Mouse (Mus musculus): ENCODE data around the gene 1700049E17Rik1. TPM values are rescaled to one million over a fixed set of nuclear protein-coding genes. Genes with fewer than 3 reads are reported as not detected.
"Not testable (repeated sequence)": the region's sequence is repeated elsewhere in the genome, so short reads cannot be mapped to it uniquely, and the experiment has no call there.

Gene 1700049E17Rik1
- not detected in 2 replicates for polyA plus RNA-seq (2015; fragmentation: Nextera tagmentation; extraction: Ambion mirVana)

- H3K9ac ChIP-seq (ENCODE audit: low read length); H3K36me3 ChIP-seq (ENCODE audit: control insufficient read depth, insufficient read depth, low read length); ATAC-seq (ENCODE audit: low FRiP score, low TSS enrichment); H3K27ac ChIP-seq (replicated peaks); H3K4me2 ChIP-seq (replicated peaks; ENCODE audit: low read depth); H3K4me1 ChIP-seq (replicated peaks; ENCODE audit: control insufficient read depth, insufficient read depth); H3K4me3 ChIP-seq (ENCODE audit: low read depth, low read length); H3K27me3 ChIP-seq (ENCODE audit: control insufficient read depth, insufficient read depth, low read length); H3K9me3 ChIP-seq (ENCODE audit: control insufficient read depth, low read length); DNase-seq (ENCODE audit: low spot score): not testable (repeated sequence)
- no CpG with 5 or more reads among the region's 1 CpGs for WGBS
Observed at GRCm38 (mm10) chr14:41924649-41925048, at the start of gene 1700049E17Rik1. Gene 1700049E17Rik1 (plus strand): TSS chr14:41924949.

- ATAC-seq (ENCODE audit: low FRiP score, low TSS enrichment); H3K9me3 ChIP-seq (ENCODE audit: control insufficient read depth, low read length); H3K27ac ChIP-seq (replicated peaks); H3K9ac ChIP-seq (ENCODE audit: low read length); H3K36me3 ChIP-seq (ENCODE audit: control insufficient read depth, insufficient read depth, low read length); H3K4me1 ChIP-seq (replicated peaks; ENCODE audit: control insufficient read depth, insufficient read depth); DNase-seq (ENCODE audit: low spot score); H3K4me3 ChIP-seq (ENCODE audit: low read depth, low read length); H3K4me2 ChIP-seq (replicated peaks; ENCODE audit: low read depth); H3K27me3 ChIP-seq (ENCODE audit: control insufficient read depth, insufficient read depth, low read length): not testable (repeated sequence)
- WGBS, result no CpG with 5 or more reads among the region's 2 CpGs
Observed at GRCm38 (mm10) chr14:41907190-41907589, 17.6 kb upstream of the 1700049E17Rik1 start, which contains the start of gene Gm7980. Gene Gm7980 (minus strand): TSS chr14:41907290.

GRCm38 (mm10) chr14:41943695-41944094 lies 18.9 kb downstream of the 1700049E17Rik1 start, which contains the start of gene 1700024B05Rik:
Gene 1700024B05Rik (plus strand): TSS chr14:41943995.
- not testable (repeated sequence) for H3K27me3 ChIP-seq (ENCODE audit: control insufficient read depth, insufficient read depth, low read length); H3K4me1 ChIP-seq (replicated peaks; ENCODE audit: control insufficient read depth, insufficient read depth); H3K9ac ChIP-seq (ENCODE audit: low read length); H3K27ac ChIP-seq (replicated peaks); DNase-seq (ENCODE audit: low spot score); H3K36me3 ChIP-seq (ENCODE audit: control insufficient read depth, insufficient read depth, low read length); H3K4me3 ChIP-seq (ENCODE audit: low read depth, low read length); ATAC-seq (ENCODE audit: low FRiP score, low TSS enrichment); H3K9me3 ChIP-seq (ENCODE audit: control insufficient read depth, low read length); H3K4me2 ChIP-seq (replicated peaks; ENCODE audit: low read depth)
- 93% methylated on average over 1 of the region's 2 CpGs for WGBS

- H3K27ac ChIP-seq (replicated peaks); H3K4me2 ChIP-seq (replicated peaks; ENCODE audit: low read depth); H3K36me3 ChIP-seq (ENCODE audit: control insufficient read depth, insufficient read depth, low read length); H3K4me1 ChIP-seq (replicated peaks; ENCODE audit: control insufficient read depth, insufficient read depth); DNase-seq (ENCODE audit: low spot score); ATAC-seq (ENCODE audit: low FRiP score, low TSS enrichment); H3K4me3 ChIP-seq (ENCODE audit: low read depth, low read length); H3K9me3 ChIP-seq (ENCODE audit: control insufficient read depth, low read length); H3K27me3 ChIP-seq (ENCODE audit: control insufficient read depth, insufficient read depth, low read length); H3K9ac ChIP-seq (ENCODE audit: low read length): not testable (repeated sequence)
- 59% methylated on average over 4 of the region's 4 CpGs for WGBS
Observed at GRCm38 (mm10) chr14:41964095-41964494, 39.3 kb downstream of the 1700049E17Rik1 start.

GRCm38 (mm10) chr14:41967827-41968226 lies 43.1 kb downstream of the 1700049E17Rik1 start, which contains the start of gene Gm6401:
Gene Gm6401 (minus strand): TSS chr14:41967927.
- not testable (repeated sequence) for H3K9ac ChIP-seq (ENCODE audit: low read length); H3K27me3 ChIP-seq (ENCODE audit: control insufficient read depth, insufficient read depth, low read length); H3K27ac ChIP-seq (replicated peaks); ATAC-seq (ENCODE audit: low FRiP score, low TSS enrichment); H3K4me3 ChIP-seq (ENCODE audit: low read depth, low read length); DNase-seq (ENCODE audit: low spot score); H3K9me3 ChIP-seq (ENCODE audit: control insufficient read depth, low read length); H3K36me3 ChIP-seq (ENCODE audit: control insufficient read depth, insufficient read depth, low read length); H3K4me1 ChIP-seq (replicated peaks; ENCODE audit: control insufficient read depth, insufficient read depth); H3K4me2 ChIP-seq (replicated peaks; ENCODE audit: low read depth)
- WGBS, result 71% methylated on average over 1 of the region's 1 CpGs

- not testable (repeated sequence) for H3K27ac ChIP-seq (replicated peaks); H3K4me1 ChIP-seq (replicated peaks; ENCODE audit: control insufficient read depth, insufficient read depth); H3K4me3 ChIP-seq (ENCODE audit: low read depth, low read length); H3K9ac ChIP-seq (ENCODE audit: low read length); H3K36me3 ChIP-seq (ENCODE audit: control insufficient read depth, insufficient read depth, low read length); H3K9me3 ChIP-seq (ENCODE audit: control insufficient read depth, low read length); H3K27me3 ChIP-seq (ENCODE audit: control insufficient read depth, insufficient read depth, low read length); ATAC-seq (ENCODE audit: low FRiP score, low TSS enrichment); H3K4me2 ChIP-seq (replicated peaks; ENCODE audit: low read depth); DNase-seq (ENCODE audit: low spot score)
- WGBS, result 48% methylated on average over 3 of the region's 3 CpGs
Observed at GRCm38 (mm10) chr14:41968596-41968995, 43.8 kb downstream of the 1700049E17Rik1 start.

Other genes with a start within 250 kb of the 1700049E17Rik1 start
- not detected in 2 replicates for gene Gm8068, start 223.1 kb upstream of the 1700049E17Rik1 start, polyA plus RNA-seq (2015; fragmentation: Nextera tagmentation; extraction: Ambion mirVana)
- not detected in 2 replicates for gene Gm7929, start 174.3 kb upstream of the 1700049E17Rik1 start, polyA plus RNA-seq (2015; fragmentation: Nextera tagmentation; extraction: Ambion mirVana)
- not detected in 2 replicates for gene Gm47189, start 152.5 kb upstream of the 1700049E17Rik1 start, polyA plus RNA-seq (2015; fragmentation: Nextera tagmentation; extraction: Ambion mirVana)
- not detected in 2 replicates for gene Gm7980, start 17.7 kb upstream of the 1700049E17Rik1 start, polyA plus RNA-seq (2015; fragmentation: Nextera tagmentation; extraction: Ambion mirVana)
- gene 1700024B05Rik, start 19.0 kb downstream of the 1700049E17Rik1 start, polyA plus RNA-seq (2015; fragmentation: Nextera tagmentation; extraction: Ambion mirVana), result not detected in 2 replicates
- gene Gm6401, start 43.0 kb downstream of the 1700049E17Rik1 start, polyA plus RNA-seq (2015; fragmentation: Nextera tagmentation; extraction: Ambion mirVana), result not detected in 2 replicates
- not detected in 2 replicates for gene Gm3543, start 58.4 kb downstream of the 1700049E17Rik1 start, polyA plus RNA-seq (2015; fragmentation: Nextera tagmentation; extraction: Ambion mirVana)
- gene Gm7951, start 192.4 kb downstream of the 1700049E17Rik1 start, polyA plus RNA-seq (2015; fragmentation: Nextera tagmentation; extraction: Ambion mirVana), result not detected in 2 replicates
- not detected in 2 replicates for gene Gm17027, start 237.7 kb downstream of the 1700049E17Rik1 start, polyA plus RNA-seq (2015; fragmentation: Nextera tagmentation; extraction: Ambion mirVana)